Mouse (Mus musculus) small intestine, adult 2 months (tissue): ENCODE data around the gene Qpctl. TPM values are rescaled to one million over a fixed set of nuclear protein-coding genes. Genes with fewer than 3 reads are reported as not detected.
A peak's percentile ranks its signal among the peaks of the same experiment; 100 is the strongest.
"Not testable (repeated sequence)": the region's sequence is repeated elsewhere in the genome, so short reads cannot be mapped to it uniquely, and the experiment has no call there.

ENCODE experiments used
- H3K27ac ChIP-seq: fragments of 200-500 bp; 2 replicates; pipeline ENCODE4 v1.5.1; 2012; ENCODE audit warnings: low read depth, low read length, control low read depth, inconsistent platforms; ENCODE audit not compliant: insufficient read depth
- H3K27me3 ChIP-seq: fragments of 200-500 bp; 2 replicates; pipeline ENCODE4 v1.6.1; 2012; ENCODE audit warnings: mild to moderate bottlenecking, moderate library complexity, low read length, inconsistent platforms; ENCODE audit not compliant: control insufficient read depth, insufficient read depth
- H3K36me3 ChIP-seq: fragments of 200-500 bp; 2 replicates; pipeline ENCODE4 v1.6.1; 2012; ENCODE audit warnings: mild to moderate bottlenecking, low read length, control low read depth, inconsistent platforms; ENCODE audit not compliant: control insufficient read depth, insufficient read depth
- H3K4me1 ChIP-seq: fragments of 200-500 bp; 2 replicates; pipeline ENCODE4 v1.6.1; 2012; ENCODE audit warnings: low read length, inconsistent platforms, mixed read lengths; ENCODE audit not compliant: control insufficient read depth, insufficient read depth, insufficient read length
- H3K4me3 ChIP-seq: fragments of 200-500 bp; 2 replicates; pipeline ENCODE4 v1.5.1; 2012; ENCODE audit warnings: low read depth, mild to moderate bottlenecking, control low read depth, inconsistent platforms, low read length, moderate library complexity
- CTCF ChIP-seq: fragments of 200-500 bp; IDR thresholded peaks from 2 replicates; pipeline ENCODE4 v1.5.1; 2012; ENCODE audit warnings: low read depth, mild to moderate bottlenecking, control low read depth, inconsistent platforms, low read length, moderate library complexity, mixed read lengths; ENCODE audit not compliant: insufficient replicate concordance, insufficient read length; ENCODE audit errors: extremely low read depth
- POLR2A ChIP-seq: fragments of 200-500 bp; IDR thresholded peaks from 2 replicates; pipeline ENCODE4 v1.6.1; 2012; ENCODE audit warnings: low read depth, mild to moderate bottlenecking, control low read depth, inconsistent platforms, low read length, moderate library complexity
- WGBS: fragments of 180-500 bp; shearing (Covaris S2); methylation state at CpG from one replicate; pipeline ENCODE4 v1.1.7; 2018; 5-methylcytosine and 5-hydroxymethylcytosine counted together
- polyA plus RNA-seq: library from polyadenylated mRNA; depleted of rRNA; stranded (reverse); fragments of >200 nt; gene quantifications from 2 replicates; pipeline ENCODE4 v1.2.3, GENCODE M21; 2012

The Qpctl gene
- polyA plus RNA-seq, 1 experiment = 6.6 TPM

- Histone ChIP-seq H3K27me3 (no peaks in the 10 kb centered on the region), H3K4me1 (peaks cover 20% of the 10 kb centered on the region), H3K4me3 (no peak overlapping the region), H3K36me3 (peaks cover 10% of the 10 kb centered on the region; the same call in 1 of the 2 replicates), H3K27ac (no peak overlapping the region)
- 80% methylated on average over 8 of the region's 8 CpGs for WGBS
- TF ChIP-seq CTCF (no peak), POLR2A (no peak)
Measured at GRCm38 (mm10) chr7:19154796-19155195, 5.7 kb upstream of the Qpctl start.

GRCm38 (mm10) chr7:19151121-19151520 is 2.0 kb upstream of the Qpctl start:
- not testable (repeated sequence) for H3K27ac ChIP-seq, H3K4me1 ChIP-seq, H3K27me3 ChIP-seq, H3K4me3 ChIP-seq
- WGBS = 83% methylated on average over 10 of the region's 10 CpGs
- H3K36me3 ChIP-seq = peaks cover 10% of the 10 kb centered on the region; the same call in 1 of the 2 replicates

- Histone ChIP-seq H3K4me3 (peak within 1 kb of the TSS; percentile 87), H3K27me3 (no peaks in the 10 kb centered on the region), H3K4me1 (peaks cover 3% of the 10 kb centered on the region; the same call in 1 of the 2 replicates), H3K27ac (peak within 1 kb of the TSS; percentile 70), H3K36me3 (peaks cover 10% of the 10 kb centered on the region; the same call in 1 of the 2 replicates)
- TF ChIP-seq POLR2A (peak; percentile 48; the same call in 1 of the 2 replicates), CTCF (no peak)
- WGBS = under 1% methylated on average over 24 of the region's 24 CpGs
Measured at GRCm38 (mm10) chr7:19149626-19150025, 535 bp upstream of the Qpctl start, which contains the start of gene Snrpd2. Snrpd2 (plus strand) TSS chr7:19149722.

- Histone ChIP-seq H3K27ac (peak overlapping the region; percentile 70; the same call in 1 of the 2 replicates), H3K4me3 (peak overlapping the region; percentile 87), H3K27me3 (no peaks in the 10 kb centered on the region), H3K36me3 (peaks cover 7% of the 10 kb centered on the region; the same call in 1 of the 2 replicates), H3K4me1 (peaks cover 3% of the 10 kb centered on the region; the same call in 1 of the 2 replicates)
- WGBS = 9% methylated on average over 20 of the region's 20 CpGs
- TF ChIP-seq CTCF (no peak), POLR2A (no peak)
Measured at GRCm38 (mm10) chr7:19148180-19148874, 764 bp downstream of the Qpctl start.

- Histone ChIP-seq H3K27ac (no peak overlapping the region), H3K27me3 (no peaks in the 10 kb centered on the region), H3K4me3 (no peak overlapping the region), H3K36me3 (peaks cover 4% of the 10 kb centered on the region; the same call in 1 of the 2 replicates), H3K4me1 (peaks cover 3% of the 10 kb centered on the region; the same call in 1 of the 2 replicates)
- 45% methylated on average over 6 of the region's 6 CpGs for WGBS
- TF ChIP-seq POLR2A (no peak), CTCF (no peak)
Measured at GRCm38 (mm10) chr7:19147497-19148045, 1.5 kb downstream of the Qpctl start.

- Histone ChIP-seq H3K36me3 (peaks cover under 1% of the 10 kb centered on the region; the same call in 1 of the 2 replicates), H3K27me3 (no peaks in the 10 kb centered on the region), H3K4me1 (peaks cover 3% of the 10 kb centered on the region; the same call in 1 of the 2 replicates), H3K4me3 (no peak overlapping the region), H3K27ac (no peak overlapping the region)
- 89% methylated on average over 10 of the region's 10 CpGs for WGBS
- no peak for TF ChIP-seq CTCF
- no peak for TF ChIP-seq POLR2A
Measured at GRCm38 (mm10) chr7:19146793-19147192, 2.3 kb downstream of the Qpctl start.

DNA sequence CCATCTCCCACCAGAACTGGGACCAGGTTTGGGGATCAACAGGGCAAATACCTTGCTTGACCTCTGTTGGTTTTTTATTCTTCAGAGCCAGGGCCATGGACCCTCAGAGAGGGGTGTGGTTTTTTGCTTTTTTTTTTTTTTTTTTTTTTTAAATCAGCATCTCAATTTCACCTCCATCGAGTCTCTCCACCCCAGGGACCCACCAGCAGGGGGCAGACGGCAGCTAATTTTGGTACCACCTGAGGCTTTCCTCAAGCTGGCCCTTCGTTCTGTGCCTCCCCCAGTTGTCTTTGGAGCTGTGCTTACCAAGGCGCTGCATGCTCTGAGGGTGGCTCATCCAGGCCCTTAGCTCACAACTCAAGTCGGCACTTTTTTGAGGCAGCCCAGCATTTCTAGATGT is 11.7 kb downstream of the Qpctl start:
- H3K4me1 ChIP-seq = no peaks in the 10 kb centered on the region
- H3K27ac ChIP-seq = no peak overlapping the region
- TF ChIP-seq CTCF (peak; percentile 52; the same call in 1 of the 2 replicates), POLR2A (no peak)
- WGBS = 48% methylated on average over 5 of the region's 5 CpGs
- no peaks in the 10 kb centered on the region for H3K27me3 ChIP-seq
- no peak overlapping the region for H3K4me3 ChIP-seq
- H3K36me3 ChIP-seq = peaks cover 51% of the 10 kb centered on the region
